Mouse (Mus musculus) spleen, adult 2 months (tissue): ENCODE measurements around the gene Map4. TPM values are rescaled to one million over a fixed set of nuclear protein-coding genes. Genes with fewer than 3 reads are reported as not detected.

ENCODE experiments used
- DNase-seq, 2 experiments: peaks; one replicate each; pipeline versions ENCODE4 v3.0.0 to v3.0.0-alpha.2; 2012 to 2021; ENCODE audit warnings: low spot score in 2 of 2, low read depth in 1 of 2
- H3K27ac ChIP-seq: fragments of 200-500 bp; 2 replicates; pipeline ENCODE4 v1.5.1; 2012; ENCODE audit warnings: low read length, inconsistent platforms; ENCODE audit not compliant: insufficient read depth
- H3K27me3 ChIP-seq: fragments of 200-500 bp; 2 replicates; pipeline ENCODE4 v1.6.1; 2012; ENCODE audit warnings: mild to moderate bottlenecking, moderate library complexity, low read length, inconsistent platforms; ENCODE audit not compliant: control insufficient read depth, insufficient read depth
- H3K36me3 ChIP-seq: fragments of 200-500 bp; 2 replicates; pipeline ENCODE4 v1.6.1; 2012; ENCODE audit warnings: mild to moderate bottlenecking, low read length, inconsistent platforms; ENCODE audit not compliant: control insufficient read depth, insufficient read depth
- H3K4me1 ChIP-seq: fragments of 200-500 bp; 2 replicates; pipeline ENCODE4 v1.6.1; 2011; ENCODE audit warnings: inconsistent platforms; ENCODE audit not compliant: control insufficient read depth, insufficient read depth, insufficient read length
- H3K4me3 ChIP-seq: fragments of 200-500 bp; 2 replicates; pipeline ENCODE4 v1.5.1; 2011; ENCODE audit warnings: mild to moderate bottlenecking, inconsistent platforms; ENCODE audit not compliant: insufficient read depth, insufficient read length; ENCODE audit errors: extremely low read depth
- CTCF ChIP-seq: fragments of 200-500 bp; IDR thresholded peaks from 2 replicates; pipeline ENCODE4 v1.5.1; 2011; ENCODE audit warnings: mild to moderate bottlenecking, inconsistent platforms; ENCODE audit not compliant: insufficient read depth, insufficient read length, insufficient replicate concordance; ENCODE audit errors: extremely low read depth
- POLR2A ChIP-seq: fragments of 200-500 bp; IDR thresholded peaks from 2 replicates; pipeline ENCODE4 v1.6.1; 2011; ENCODE audit warnings: low read depth, low read length, inconsistent platforms
- WGBS: fragments of 180-500 bp; shearing (Covaris S2); methylation state at CpG from one replicate; pipeline ENCODE4 v1.1.7; 2018; 5-methylcytosine and 5-hydroxymethylcytosine counted together
- polyA plus RNA-seq: library from polyadenylated mRNA; depleted of rRNA; stranded (reverse); fragments of >200 nt; gene quantifications from 2 replicates; pipeline ENCODE4 v1.2.3, GENCODE M21; 2012

Map4 gene
- polyA plus RNA-seq, 1 experiment: 103 TPM

DNA sequence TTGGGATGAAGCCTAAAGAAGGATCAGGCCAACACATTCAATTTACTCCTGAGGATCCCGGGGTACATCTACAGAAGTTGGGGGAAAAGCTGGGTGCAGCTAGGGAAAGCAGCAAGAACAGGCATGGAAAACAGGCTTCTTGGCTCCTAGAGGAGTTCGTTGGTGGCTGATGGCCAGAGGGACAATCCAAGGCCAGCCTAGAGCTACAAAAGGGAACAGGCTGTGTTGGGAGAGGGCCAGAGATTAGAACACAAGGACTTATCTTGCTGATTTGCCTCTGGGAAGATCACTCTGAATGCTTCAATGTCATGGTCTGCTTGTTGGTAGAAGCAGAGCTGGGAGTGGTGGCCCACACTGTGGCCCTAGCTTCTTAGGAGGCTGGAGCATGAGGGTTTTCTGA lies 13.3 kb upstream of the Map4 start:
- no peak overlapping the region for H3K27ac ChIP-seq
- no peak for TF ChIP-seq CTCF
- TF ChIP-seq POLR2A: no peak
- no peak overlapping the region for H3K4me3 ChIP-seq
- WGBS: 87% methylated on average over 2 of the region's 2 CpGs
- no peaks in the 10 kb centered on the region; the same call in 1 of the 2 replicates for H3K4me1 ChIP-seq
- no peaks in the 10 kb centered on the region for H3K36me3 ChIP-seq
- DNase-seq: no peak
- no peaks in the 10 kb centered on the region for H3K27me3 ChIP-seq

DNA sequence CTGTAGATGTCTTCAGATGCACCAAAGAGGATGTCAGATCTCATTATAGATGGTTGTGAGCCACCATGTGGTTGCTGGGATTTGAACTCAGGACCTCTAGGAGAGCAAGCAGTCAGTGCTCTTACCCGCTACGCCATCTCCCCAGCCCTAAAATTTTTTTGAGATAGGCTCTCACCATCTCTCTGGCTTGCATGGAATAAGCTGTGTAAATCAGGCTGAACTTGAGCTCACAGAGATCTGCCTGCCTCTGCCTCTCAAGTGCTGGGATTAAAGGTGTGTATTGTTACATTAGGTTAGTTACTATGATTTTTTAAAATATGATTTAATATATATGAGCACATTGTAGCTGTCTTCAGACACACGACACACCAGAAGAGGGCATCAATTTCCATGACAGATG lies 2.1 kb upstream of the Map4 start:
- Histone ChIP-seq H3K27ac (no peak overlapping the region), H3K4me3 (no peak overlapping the region), H3K27me3 (no peaks in the 10 kb centered on the region), H3K36me3 (no peaks in the 10 kb centered on the region), H3K4me1 (peaks cover 3% of the 10 kb centered on the region)
- TF ChIP-seq POLR2A: no peak
- TF ChIP-seq CTCF: no peak
- 95% methylated on average over 3 of the region's 3 CpGs for WGBS
- no peak for DNase-seq

DNA sequence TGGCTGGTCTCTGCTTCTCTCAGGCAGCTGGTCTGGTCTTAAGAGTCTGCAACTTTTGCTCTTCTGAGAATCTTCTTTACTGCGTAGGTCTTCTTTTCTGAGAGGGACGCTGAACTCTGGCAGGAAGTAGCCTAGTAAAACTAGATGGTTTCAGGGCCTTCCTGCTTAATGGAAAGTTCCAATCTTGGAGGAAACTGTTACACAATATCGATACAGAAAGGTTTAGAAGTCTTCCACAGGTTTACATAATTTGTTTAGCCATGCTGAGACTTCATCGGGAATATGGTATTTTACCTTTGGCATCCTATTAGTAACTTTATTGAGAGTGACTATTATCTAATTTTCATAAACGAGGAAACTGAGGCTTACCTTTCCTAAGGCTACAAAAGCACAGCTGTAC lies 1.2 kb upstream of the Map4 start:
- no peak for DNase-seq
- WGBS: 82% methylated on average over 5 of the region's 5 CpGs
- Histone ChIP-seq H3K27me3 (no peaks in the 10 kb centered on the region), H3K27ac (no peak overlapping the region), H3K4me3 (no peak overlapping the region), H3K36me3 (no peaks in the 10 kb centered on the region), H3K4me1 (peaks cover 3% of the 10 kb centered on the region)
- TF ChIP-seq CTCF (no peak), POLR2A (no peak)

DNA sequence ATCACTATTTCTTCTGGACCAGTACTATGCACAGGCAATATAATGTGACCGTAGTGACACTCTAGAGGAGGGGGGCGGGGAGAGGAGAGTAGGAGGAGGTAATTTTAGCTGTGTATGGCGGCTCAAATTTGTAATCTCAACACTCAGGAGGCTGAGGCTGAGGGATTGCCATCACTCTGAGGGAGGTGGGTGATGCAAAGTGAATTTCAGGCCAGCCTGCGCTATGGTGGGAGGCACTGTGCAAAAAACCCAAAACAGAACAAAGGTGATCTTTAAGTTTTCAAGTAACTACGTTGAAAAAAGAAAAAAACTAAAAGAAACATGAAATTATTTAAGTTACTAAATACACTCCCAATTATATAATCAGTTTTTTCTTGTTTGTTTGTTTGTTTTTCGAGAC lies 508 bp upstream of the Map4 start:
- 65% methylated on average over 6 of the region's 6 CpGs for WGBS
- Histone ChIP-seq H3K4me1 (peaks cover 3% of the 10 kb centered on the region), H3K4me3 (0 out of 2 replicates have a peak overlapping the region, but pooled peaks have one; percentile 65), H3K36me3 (no peaks in the 10 kb centered on the region), H3K27me3 (no peaks in the 10 kb centered on the region), H3K27ac (peak overlapping the region; percentile 91; the same call in 1 of the 2 replicates)
- DNase-seq: no peak
- no peak for TF ChIP-seq CTCF
- TF ChIP-seq POLR2A: no peak

DNA sequence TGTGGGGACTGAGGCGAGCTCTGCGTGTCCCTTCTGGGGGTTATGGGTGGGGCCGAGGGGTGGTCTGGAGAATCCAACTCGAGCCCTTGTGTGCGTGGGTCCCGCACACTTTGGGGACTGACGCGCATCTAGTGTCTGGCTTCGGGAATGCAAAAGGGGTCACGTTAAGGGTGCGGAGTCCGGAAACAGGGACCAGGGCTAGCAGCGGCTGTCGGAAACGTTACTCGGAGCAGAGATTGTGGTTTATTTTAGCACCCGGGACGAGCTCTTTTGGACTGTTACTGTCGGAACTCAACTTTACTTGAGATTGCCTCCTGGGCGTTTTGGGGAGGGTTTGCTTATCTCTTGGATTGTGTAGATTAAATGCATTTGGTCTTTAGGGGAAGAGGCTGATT lies 1.1 kb downstream of the Map4 start:
- Histone ChIP-seq H3K27ac (peak overlapping the region; percentile 79; the same call in 1 of the 2 replicates), H3K36me3 (no peaks in the 10 kb centered on the region), H3K4me3 (peak overlapping the region; percentile 73), H3K27me3 (no peaks in the 10 kb centered on the region), H3K4me1 (peaks cover 3% of the 10 kb centered on the region)
- WGBS: under 1% methylated on average over 20 of the region's 20 CpGs
- TF ChIP-seq CTCF (no peak), POLR2A (no peak)
- DNase-seq: no peak

DNA sequence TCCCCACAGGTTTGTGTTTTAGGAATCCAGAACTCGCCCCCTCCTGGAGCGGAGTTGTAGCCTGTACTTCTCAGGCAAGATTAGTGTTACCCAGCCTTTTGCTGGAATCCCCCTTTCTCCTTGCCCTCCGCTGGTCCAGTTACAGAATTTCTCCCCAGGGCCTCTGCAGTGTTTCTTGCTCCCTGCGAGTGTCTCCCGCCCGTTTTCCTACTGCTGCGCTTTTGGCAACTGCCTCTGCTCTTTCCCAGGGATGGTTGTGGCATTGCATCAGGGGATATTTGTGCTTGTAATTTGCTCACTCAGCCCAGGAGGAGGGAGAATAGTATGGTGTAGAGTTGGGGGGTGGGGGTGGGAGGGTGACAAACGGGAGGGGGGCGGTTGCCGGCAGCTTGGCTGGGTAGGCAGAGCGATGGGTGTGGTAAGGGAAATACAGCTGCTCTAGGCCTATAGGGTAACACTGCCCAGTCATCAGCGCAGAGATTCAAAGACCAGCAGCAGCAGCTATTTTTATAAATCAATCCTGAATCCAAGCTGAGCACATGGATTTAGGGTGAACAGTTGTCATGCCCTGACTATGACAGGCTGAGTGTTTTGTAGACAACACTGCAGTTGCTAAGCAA lies 1.6 kb downstream of the Map4 start:
- WGBS: 7% methylated on average over 12 of the region's 12 CpGs
- Histone ChIP-seq H3K27ac (no peak overlapping the region), H3K36me3 (no peaks in the 10 kb centered on the region), H3K27me3 (no peaks in the 10 kb centered on the region), H3K4me3 (peak overlapping the region; percentile 73), H3K4me1 (peaks cover 3% of the 10 kb centered on the region)
- TF ChIP-seq CTCF: no peak
- TF ChIP-seq POLR2A: no peak
- DNase-seq: no peak

GRCm38 (mm10) chr9:109939401-109939800 lies 8.1 kb downstream of the Map4 start:
- WGBS: 92% methylated on average over 3 of the region's 3 CpGs
- Histone ChIP-seq H3K27me3 (no peaks in the 10 kb centered on the region), H3K4me3 (no peak overlapping the region), H3K36me3 (no peaks in the 10 kb centered on the region), H3K4me1 (no peaks in the 10 kb centered on the region), H3K27ac (no peak overlapping the region)
- no peak for TF ChIP-seq CTCF
- no peak for TF ChIP-seq POLR2A
- no peak for DNase-seq
